Mouse (Mus musculus) ovary, postnatal 10 days (tissue): ENCODE results near the gene Atat1.

Experiments
- DNase-seq: peaks from one replicate; pipeline ENCODE4 v3.0.0; 2022; ENCODE audit warnings: low spot score

The Atat1 gene

DNA sequence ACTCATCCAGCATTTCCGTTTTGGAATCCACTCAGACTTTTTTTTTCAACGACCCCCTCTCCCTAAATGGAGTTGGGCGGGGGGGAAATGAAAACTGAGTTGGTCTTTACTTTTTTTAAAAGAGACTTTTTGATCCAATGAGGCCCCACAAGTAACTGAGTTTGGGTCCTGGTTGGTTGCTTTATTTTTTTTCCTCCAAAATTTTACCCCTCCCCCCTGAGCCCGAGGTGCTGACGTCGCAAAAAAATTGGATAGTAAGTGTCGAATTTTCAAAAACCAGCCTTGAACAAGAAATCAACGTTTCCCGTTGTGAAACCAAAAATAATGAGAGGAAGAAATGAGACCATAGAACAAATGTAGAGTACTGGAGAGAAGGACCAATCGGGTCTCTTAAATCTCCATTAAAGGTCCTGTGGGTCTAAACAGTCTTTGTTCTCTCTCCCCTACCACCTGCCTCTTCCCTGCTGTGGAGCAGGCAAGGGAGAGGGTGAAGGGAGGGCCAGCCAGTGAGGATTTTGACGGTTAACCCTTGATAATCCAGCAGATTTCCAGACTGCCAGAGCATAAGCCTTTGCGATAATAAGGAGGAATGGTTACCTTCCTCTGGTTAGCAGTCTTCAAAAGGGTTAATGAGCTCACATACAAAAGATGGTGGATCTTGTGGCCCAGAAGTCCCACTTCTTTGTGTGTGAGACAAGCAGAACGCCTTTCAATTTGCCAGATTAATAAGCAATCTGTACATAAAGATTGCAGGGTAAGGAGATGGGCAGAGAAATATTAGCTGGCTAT, 7.8 kb upstream of the Atat1 start:
- DNase-seq: no peak

- no peak for DNase-seq
Measured at GRCm38 (mm10) chr17:35917143-35917462, 7.2 kb upstream of the Atat1 start.

- DNase-seq: peak; percentile 96
Measured at GRCm38 (mm10) chr17:35916297-35917142, 6.6 kb upstream of the Atat1 start, which contains the start of the genes Mrps18b and Ppp1r10. Gene Mrps18b (minus strand): TSS chr17:35916389. Gene Ppp1r10 (plus strand): TSS chr17:35916434.

DNA sequence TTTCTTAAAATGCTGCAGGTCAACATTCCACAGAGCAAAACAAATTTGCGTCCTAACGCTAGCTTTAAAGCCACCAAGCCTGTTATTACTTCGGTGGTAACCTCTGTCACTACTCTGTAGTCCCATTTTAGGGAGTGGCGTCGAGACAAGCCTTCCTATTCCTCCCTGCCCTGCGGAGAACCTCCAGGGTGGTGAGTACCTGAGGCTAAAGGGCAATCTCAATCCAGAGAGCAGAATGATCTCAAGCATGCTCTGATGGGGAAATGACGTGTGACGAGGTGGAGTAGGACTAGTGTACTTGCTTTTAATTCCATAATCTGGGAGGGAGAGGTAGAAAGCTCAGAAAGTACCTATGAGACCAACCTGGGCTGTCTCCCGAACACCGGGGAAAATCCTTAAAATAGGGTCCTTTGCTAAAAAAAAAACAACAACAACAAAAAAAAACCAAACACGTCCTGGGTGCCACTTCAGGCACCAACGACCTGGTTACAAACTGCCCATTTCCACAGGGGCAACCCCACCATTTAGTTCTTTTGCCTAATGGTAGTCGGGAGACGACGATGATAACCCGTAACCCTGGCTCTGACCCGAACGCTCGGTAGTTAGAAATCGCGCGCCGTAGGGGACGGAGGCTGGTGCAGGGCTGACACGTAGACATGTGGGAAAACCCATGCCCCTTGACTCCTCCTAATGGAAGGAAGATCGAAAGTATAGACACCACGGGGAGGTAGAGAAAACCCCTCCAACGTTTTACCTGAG, 5.8 kb upstream of the Atat1 start:
- no peak for DNase-seq

DNA sequence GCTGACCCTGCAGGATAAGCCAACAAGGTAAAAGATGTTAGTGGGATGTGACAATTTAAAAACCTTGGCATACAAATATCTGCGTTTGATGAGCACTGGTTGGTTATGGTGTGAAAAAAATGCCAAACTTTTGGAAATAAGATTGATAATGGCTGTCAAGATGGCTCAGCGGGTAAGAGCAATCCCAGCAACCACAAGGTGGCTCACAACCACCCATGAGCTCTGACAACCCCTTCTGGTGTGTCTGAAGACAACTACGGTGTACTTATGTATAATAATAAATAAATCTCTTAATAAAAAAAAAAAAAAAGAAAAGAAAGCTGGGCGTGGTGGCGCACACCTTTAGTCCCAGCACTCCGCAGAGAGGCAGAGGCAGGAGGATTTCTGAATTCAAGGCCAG, 5.1 kb upstream of the Atat1 start:
- no peak for DNase-seq

GRCm38 (mm10) chr17:35909186-35909918, 523 bp downstream of the Atat1 start:
- DNase-seq: no peak

GRCm38 (mm10) chr17:35907609-35908008, 2.3 kb downstream of the Atat1 start:
- DNase-seq: no peak

DNA sequence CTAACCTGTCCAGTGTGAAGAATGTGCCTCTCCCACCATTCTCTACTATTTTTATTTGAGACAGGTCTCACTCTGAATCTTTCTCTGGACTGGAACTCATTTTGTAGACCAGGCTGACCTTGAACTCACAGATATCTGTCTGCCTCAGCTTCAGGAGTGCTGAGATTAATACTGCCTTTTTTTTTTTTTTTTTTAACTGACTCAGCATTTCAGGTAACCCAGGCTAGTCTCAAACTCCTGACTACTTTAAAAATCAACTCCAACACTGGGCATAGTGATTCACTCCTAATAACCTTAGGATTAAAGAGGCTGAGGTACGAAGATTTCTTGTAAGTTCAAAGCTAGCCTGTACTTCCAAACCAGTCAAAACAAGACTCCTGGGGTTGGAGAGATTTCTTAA, 4.3 kb downstream of the Atat1 start:
- DNase-seq: no peak

GRCm38 (mm10) chr17:35903992-35904355, 5.9 kb downstream of the Atat1 start:
- no peak for DNase-seq

- no peak for DNase-seq
Measured at GRCm38 (mm10) chr17:35903343-35903991, 6.4 kb downstream of the Atat1 start.

DNA sequence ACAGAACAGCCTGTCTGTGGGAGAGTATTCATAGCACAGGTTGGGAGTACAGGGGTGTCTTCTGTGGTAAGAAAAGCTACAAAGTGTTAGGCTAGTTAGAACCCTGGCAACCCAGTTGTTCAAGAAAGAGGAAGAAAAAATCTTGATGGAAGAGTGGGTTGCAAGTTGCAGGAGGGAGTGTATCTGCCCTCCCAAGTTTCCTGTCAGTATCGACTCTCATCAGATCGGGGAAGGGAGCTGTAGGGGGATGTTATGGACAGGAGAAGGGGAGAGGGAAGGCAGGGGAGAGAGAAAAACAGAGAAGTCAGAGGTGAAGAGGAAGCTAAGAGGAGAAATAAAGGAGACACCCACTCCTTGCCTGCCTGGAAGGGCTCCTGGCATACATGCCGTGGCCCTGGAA, 9.2 kb downstream of the Atat1 start:
- DNase-seq: no peak

DNA sequence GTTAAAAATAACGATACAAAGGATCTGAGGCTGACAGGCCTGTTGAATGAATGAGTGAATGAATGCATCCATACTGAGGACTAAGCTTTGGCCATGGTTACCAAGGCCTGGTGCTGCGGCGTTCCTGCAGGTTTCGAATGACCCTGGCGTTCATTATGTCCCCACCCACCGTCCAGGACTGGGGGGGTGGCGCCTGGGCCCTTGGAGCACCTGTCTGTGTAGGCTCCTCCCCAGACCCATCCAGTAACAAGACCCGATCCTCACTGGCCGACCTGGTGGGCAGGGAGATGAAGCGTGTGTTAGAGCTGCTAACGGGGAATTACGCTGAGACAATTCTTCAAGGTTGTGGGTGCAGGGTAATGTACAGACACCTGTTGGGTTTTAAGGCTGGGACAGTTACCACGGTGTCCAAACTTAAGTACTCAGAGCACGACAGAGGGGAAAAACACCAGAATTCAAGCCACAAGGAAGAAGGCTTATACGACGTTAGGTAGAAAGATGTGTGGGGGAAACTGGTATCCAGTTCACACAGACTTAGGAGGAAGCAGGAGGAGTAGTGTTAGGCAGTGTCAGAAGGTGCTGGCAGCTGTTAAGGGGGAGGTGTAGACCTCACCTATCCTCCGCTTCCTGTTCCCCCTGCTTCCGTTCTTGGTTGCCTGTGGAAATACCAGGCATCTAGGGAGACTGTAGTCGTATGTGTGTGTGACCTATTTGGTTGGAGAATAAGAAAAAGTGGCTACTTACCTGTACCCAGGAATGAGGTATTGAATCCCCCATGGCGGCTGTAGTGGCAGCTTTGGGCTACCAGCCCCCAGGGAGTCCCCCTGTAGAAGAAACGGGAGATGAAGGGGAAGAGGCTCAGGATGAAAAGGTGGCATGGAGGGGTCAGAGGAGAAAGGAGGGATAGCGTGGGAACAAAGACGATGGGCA, 12.0 kb downstream of the Atat1 start:
- no peak for DNase-seq

DNA sequence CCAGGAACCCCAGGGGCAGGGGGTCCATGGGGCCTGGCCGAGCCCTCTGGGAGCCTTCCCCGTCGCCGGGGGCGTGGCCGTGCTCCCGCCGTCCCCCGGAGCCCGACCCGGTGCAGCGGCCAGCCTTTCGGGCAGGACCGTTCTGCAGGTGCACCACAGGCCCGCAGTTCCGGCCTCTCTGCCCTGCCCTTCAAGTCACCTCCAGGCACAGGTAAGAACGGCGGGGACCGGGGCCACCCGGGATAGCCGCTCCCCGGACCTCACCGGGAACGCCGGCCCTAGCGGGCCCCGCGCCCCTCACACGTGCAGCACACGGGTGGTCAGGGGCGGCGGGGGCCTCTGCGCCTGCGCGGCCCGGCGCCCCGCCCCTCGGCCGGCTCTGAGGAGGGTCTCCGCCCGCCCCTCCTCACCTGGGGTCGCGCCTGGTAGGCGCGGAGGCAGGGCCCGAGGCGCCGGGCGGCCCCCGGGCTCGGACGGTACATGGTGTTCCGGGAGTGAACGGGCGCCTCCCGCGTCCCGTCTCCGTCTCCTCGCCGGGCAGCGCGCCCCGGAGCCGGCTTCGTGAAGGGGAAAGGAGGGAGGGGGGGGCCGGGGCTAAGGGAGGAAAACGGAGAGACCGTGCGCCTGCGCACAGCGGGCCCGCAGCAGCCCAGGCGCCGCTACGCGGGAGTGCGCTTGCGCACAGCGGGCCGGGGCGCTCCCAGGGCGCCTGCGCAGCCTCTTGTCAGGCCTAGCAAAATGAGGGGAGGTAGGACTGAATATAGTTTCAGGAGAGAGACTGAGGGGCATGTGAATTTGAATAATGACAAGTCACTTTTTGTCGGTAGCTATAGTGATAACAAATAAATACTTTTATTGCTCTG, 12.9 kb downstream of the Atat1 start, which contains the start of gene 2310061I04Rik:
Gene 2310061I04Rik (minus strand): TSS at position 651 of the 863 bp plus-strand sequence.
- peak; percentile 79 for DNase-seq

DNA sequence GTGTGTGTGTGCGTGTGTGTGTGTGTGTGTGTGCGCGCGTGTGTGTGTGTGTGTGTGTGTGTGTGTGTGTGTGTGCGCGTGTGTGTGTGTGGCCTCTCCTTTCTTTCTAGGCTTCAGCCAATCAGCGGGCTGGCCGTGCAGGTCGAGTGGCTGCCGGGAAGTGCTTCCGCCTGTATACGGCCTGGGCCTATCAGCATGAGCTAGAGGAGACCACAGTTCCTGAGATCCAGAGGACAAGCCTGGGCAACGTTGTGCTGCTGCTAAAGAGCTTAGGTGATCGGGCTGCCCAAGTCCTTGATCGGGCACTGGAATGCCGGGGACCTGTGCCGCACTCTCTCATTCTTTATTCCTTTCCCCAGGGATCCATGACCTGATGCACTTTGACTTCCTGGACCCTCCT, 22.1 kb downstream of the Atat1 start:
- no peak for DNase-seq

- no peak for DNase-seq
Measured at GRCm38 (mm10) chr17:35883777-35884176, 26.1 kb downstream of the Atat1 start.

- no peak for DNase-seq
Measured at GRCm38 (mm10) chr17:35882924-35883323, 27.0 kb downstream of the Atat1 start.

DNA sequence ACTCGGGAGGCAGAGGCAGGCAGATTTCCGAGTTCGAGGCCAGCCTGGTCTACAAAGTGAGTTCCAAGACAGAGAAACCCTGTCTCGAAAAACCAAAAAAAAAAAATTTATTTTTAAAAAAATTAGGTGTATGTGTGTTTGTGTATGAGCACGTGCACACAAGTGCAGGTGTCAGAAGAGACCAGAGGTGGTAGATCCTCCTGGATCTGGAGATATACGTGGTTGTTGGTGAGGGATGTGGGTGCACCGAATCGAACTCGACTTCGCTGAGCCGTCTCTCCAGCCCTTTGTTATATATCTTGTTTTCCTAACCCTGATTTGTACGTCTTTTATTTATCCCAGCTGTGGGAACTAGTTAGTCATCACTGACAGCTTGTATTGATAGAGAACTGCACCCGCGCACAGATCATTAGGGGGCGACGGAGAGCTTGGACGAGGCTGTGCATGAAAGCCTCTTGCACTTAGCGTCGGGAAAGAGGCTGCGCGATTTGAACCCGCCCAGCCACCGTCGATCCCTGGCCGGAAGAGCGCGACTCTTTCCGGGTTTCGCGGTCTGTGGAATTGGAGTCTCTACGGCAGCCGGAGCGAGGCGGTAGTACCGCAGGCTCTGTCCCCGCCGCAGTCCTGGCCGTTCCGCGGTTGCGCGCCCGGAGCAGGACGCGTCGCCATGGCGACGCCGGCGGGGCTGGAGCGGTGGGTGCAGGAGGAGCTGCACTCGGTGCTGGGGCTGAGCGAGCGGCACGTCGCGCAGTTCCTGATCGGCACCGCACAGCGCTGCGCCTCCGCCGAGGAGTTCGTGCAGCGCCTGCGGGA, 30.4 kb downstream of the Atat1 start, which contains the start of gene Dhx16:
Gene Dhx16 (plus strand): TSS at position 575 of the 813 bp plus-strand sequence.
- peak; percentile 69 for DNase-seq

DNA sequence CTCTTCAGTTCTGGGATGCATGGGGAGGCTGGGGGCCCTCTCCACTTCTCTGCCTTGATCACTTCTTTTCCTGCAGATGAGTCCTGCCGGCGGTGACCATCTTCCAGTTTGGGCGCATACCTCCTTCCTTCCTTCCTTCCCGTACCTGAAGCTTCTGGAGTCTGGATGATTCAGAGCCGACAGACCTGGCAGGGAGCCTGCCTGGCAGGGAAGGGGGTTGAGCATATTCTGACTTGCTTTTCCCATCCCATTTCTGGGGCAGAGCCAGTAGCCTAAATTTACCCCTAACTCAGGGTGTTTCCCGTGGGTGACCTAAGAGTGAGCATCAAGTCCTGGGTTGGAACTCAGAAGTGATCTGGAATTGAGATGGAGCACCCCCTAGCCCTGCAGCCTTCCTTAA, 35.2 kb downstream of the Atat1 start:
- no peak for DNase-seq
